Mouse (Mus musculus): ENCODE data around the gene Cdc7.

Cdc7 gene

GRCm38 (mm10) chr5:107020366-107020765 is 56.2 kb downstream of the Cdc7 start:
- no peak for DNase-seq (ENCODE audit: extremely low read depth, insufficient read length, low spot score)

GRCm38 (mm10) chr5:107021291-107022063 is 57.4 kb downstream of the Cdc7 start:
- DNase-seq (ENCODE audit: extremely low read depth, insufficient read length, low spot score) = peak; percentile 59

- no peak for DNase-seq (ENCODE audit: extremely low read depth, insufficient read length, low spot score)
Observed at GRCm38 (mm10) chr5:107022064-107022428, 57.9 kb downstream of the Cdc7 start.

- no peak for DNase-seq (ENCODE audit: extremely low read depth, insufficient read length, low spot score)
Observed at GRCm38 (mm10) chr5:107023951-107024350, 59.8 kb downstream of the Cdc7 start.

GRCm38 (mm10) chr5:107025371-107025770 is 61.2 kb downstream of the Cdc7 start:
- no peak for DNase-seq (ENCODE audit: extremely low read depth, insufficient read length, low spot score)

GRCm38 (mm10) chr5:107025809-107026208 is 61.7 kb downstream of the Cdc7 start:
- DNase-seq (ENCODE audit: extremely low read depth, insufficient read length, low spot score) = no peak

- no peak for DNase-seq (ENCODE audit: extremely low read depth, insufficient read length, low spot score)
Observed at GRCm38 (mm10) chr5:107027616-107028015, 63.5 kb downstream of the Cdc7 start.

GRCm38 (mm10) chr5:107028557-107028956 is 64.4 kb downstream of the Cdc7 start:
- DNase-seq (ENCODE audit: extremely low read depth, insufficient read length, low spot score) = no peak

- peak; percentile 10 for DNase-seq (ENCODE audit: extremely low read depth, insufficient read length, low spot score)
Observed at GRCm38 (mm10) chr5:107029801-107030200, 65.7 kb downstream of the Cdc7 start.

GRCm38 (mm10) chr5:107030821-107031220 is 66.7 kb downstream of the Cdc7 start:
- no peak for DNase-seq (ENCODE audit: extremely low read depth, insufficient read length, low spot score)
